Mouse (Mus musculus): ENCODE results near the gene Aldh16a1.

GRCm38 (mm10) chr7:45102940-45103585 is 51.3 kb downstream of the Aldh16a1 start:
- no peak for TF ChIP-seq CTCF (IDR thresholded peaks at IDR 0.05; ENCODE audit: low read depth)
- TF ChIP-seq EP300 (IDR thresholded peaks at IDR 0.05; ENCODE audit: low read depth), result no peak
